Mouse (Mus musculus) R1 (cell line): ENCODE data around the gene C330021F23Rik.

ENCODE experiments used
- DNase-seq: peaks from one replicate; pipeline ENCODE4 v3.0.0-alpha.2; 2018; ENCODE audit warnings: low read depth, low spot score

The C330021F23Rik gene

GRCm38 (mm10) chr8:3567641-3568371 is at the start of gene C330021F23Rik:
C330021F23Rik (plus strand) TSS chr8:3567990.
- DNase-seq = peak; percentile 96

GRCm38 (mm10) chr8:3522007-3522697 is 45.6 kb upstream of the C330021F23Rik start:
- DNase-seq = no peak

- no peak for DNase-seq
Measured at GRCm38 (mm10) chr8:3530816-3531215, 37.0 kb upstream of the C330021F23Rik start.

DNA sequence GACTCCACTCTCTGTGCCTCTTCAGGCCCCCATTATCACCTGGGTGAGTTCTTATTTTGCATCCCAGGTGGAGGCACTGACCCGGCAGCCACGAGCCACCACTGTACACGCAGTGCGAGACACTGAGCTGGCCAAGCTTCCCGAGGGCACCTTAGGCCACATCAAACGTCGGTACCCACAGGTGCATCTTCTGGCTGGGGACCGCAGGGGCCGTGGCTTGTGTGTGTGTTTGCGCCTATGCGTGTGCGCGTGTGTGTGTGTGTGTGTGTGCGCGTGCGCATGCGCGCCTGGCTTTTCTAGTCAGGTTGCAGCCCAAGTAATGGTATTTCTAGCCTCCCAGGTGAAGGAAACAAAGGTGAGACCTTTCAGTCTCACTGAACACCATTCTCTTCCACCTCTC is 35.9 kb upstream of the C330021F23Rik start:
- peak; percentile 54 for DNase-seq

- peak; percentile 96 for DNase-seq
Measured at GRCm38 (mm10) chr8:3536053-3536841, 31.5 kb upstream of the C330021F23Rik start.

DNA sequence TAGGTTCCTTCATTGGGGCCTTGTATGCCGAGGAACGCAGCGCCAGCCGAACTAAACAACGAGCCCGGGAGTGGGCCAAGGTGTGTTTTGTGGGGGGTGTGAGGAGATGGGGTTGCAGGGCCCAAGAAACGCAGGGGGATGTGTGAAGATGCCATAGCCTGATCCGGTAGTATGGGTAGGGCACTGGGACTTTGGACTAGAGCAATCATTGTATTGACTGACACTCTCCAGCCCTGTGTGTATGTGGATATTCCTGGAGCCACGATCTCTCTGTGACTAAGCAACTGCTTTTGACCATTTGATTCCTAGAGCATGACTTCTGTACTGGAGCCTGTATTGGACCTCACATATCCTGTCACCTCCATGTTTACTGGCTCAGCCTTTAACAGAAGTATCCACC is 30.9 kb upstream of the C330021F23Rik start:
- no peak for DNase-seq

DNA sequence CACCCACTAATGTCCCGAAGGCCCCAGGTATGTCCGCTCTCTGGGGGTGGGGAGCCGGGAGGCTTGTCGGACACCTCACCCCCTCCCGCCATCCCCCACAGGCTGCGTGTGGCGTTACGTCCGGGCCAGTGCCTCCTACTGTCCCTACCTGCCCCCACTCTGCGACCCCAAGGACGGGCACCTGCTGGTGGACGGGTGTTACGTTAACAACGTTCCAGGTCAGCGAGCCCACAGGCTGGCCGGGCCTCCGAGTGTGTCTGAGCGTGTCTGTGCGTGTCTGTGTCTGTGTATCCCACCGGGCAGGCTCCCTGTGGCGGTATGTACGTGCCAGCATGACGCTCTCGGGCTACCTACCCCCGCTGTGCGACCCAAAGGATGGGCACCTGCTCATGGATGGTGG is 30.1 kb upstream of the C330021F23Rik start:
- no peak for DNase-seq

- DNase-seq = no peak
Measured at GRCm38 (mm10) chr8:3539146-3539545, 28.6 kb upstream of the C330021F23Rik start.

DNA sequence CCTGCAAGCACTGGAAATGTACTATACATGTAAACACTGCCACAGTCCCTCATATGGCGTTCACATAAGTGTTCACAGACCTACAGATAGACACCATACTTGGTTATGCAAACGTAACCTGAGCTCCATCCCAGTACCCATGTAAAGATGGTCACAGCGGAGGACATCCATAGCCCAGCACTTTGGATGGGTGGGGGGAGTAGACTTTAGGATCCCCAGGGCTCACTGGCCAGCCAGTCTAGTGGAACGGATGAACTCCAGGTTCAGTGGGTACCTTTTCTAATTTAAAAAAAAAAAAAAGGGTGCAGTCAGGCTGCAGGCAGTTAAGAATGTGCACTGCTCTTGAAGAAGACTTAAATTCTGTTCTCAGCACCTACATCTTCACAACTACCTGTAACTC is 27.7 kb upstream of the C330021F23Rik start:
- no peak for DNase-seq

GRCm38 (mm10) chr8:3546511-3546910 is 21.3 kb upstream of the C330021F23Rik start:
- DNase-seq = peak; percentile 77

GRCm38 (mm10) chr8:3552240-3552639 is 15.6 kb upstream of the C330021F23Rik start:
- DNase-seq = peak; percentile 92

DNA sequence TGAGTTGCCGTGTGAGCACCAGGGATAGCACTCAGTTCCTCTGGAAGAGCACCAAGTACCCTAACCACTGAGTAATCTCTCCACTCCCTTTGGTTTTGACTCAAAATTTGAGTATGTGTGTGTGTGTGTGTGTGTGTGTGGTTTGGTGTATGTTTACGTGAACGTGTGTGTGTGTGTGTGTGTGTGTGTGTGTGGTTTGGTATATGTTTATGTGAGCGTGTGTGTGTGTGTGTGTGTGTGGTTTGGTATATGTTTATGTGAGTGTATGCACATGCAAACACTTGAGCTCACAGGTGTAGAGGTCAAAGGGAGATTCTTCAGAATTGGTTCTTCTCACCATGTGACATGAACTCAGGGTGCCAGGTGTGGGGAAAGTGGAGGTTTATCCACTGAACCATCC is 11.7 kb upstream of the C330021F23Rik start:
- DNase-seq = no peak

DNA sequence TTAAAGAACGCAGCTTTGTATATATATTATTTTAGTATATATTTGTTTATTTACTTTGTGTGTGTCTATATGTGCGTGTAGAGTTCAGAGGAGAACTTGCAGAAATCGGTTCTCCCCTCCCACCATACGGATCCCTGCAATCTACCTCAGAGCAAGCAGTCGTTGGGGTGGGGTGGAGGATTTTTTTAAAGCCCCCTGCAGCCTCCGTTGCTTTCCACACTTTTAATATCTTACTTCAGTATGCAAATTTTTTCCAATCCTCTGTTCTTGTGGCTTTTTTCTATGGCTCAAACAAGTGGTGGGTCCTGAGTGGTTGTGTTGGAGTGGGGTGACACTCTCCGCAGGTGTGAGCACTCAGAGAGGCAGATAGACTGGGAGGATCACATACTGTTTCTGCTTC is 588 bp downstream of the C330021F23Rik start:
- DNase-seq = no peak

DNA sequence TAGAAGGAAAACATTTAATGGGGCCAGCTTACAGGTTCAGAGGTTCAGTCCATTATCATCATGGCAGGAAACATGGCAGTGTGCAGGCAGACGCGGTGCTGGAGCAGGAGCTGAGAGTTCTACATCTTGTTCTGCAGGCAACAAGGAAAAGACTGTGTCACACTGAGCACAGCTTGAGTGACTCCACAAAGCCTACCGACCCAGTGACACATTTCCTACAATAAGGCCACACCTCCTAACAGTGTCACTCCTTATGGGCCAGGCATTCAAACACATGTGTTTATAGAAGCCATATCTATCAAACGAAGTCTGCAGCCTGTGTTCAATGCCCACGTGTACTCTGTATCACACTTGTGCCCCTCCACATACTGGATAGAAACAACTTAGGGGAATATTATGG is 2.0 kb downstream of the C330021F23Rik start:
- no peak for DNase-seq

GRCm38 (mm10) chr8:3574546-3574945 is 6.8 kb downstream of the C330021F23Rik start:
- peak; percentile 61 for DNase-seq

GRCm38 (mm10) chr8:3576211-3576960 is 8.6 kb downstream of the C330021F23Rik start:
- DNase-seq = peak; percentile 57

DNA sequence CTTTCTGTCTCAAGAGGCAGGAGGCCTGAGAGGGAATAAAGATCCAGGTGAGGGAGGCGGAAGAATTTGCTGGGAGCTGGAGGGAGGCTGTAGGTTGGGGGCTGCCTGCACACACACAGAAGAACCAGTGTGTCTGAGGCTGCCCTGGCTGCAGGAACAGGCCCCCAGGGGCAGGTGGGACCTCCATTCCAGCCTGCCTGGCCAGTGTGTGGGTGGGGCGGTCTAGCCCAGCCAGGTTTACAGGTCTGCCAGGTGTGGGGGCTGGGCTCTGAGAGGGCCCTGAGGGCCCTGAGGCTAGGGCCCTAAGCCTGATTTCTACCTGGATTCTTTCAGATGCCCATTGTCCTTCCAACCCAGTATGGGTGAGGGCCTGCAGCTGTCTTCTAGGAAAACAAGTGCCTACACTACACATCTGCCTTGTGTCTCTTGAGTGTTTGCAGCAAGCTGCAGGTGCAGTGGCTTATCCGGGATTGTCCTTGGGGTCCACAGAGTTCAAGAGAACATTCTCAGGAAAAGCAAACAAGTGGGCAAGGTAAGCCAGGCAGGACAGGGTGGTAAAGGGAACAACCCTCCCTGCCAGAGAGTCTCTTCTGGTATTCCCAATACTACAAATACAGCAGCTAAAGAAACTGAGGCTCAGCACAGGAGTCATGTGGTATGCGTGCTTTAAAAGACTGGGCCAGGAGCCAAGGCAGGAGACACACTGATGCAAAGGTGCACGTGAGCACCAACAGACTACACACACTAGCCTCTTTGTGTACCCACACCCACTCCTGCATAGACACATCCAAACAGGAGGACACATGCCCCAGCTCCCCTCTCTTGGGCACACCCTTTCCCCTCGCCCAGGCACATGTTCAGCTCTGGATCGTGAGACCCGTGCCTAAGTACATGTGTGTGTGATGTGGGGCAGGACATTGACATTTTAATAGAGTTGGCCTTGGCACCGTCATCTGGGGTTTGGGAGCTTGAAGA is 11.9 kb downstream of the C330021F23Rik start:
- no peak for DNase-seq

GRCm38 (mm10) chr8:3581961-3582360 is 14.2 kb downstream of the C330021F23Rik start:
- DNase-seq = peak; percentile 89

GRCm38 (mm10) chr8:3586452-3586851 is 18.7 kb downstream of the C330021F23Rik start:
- DNase-seq = no peak

DNA sequence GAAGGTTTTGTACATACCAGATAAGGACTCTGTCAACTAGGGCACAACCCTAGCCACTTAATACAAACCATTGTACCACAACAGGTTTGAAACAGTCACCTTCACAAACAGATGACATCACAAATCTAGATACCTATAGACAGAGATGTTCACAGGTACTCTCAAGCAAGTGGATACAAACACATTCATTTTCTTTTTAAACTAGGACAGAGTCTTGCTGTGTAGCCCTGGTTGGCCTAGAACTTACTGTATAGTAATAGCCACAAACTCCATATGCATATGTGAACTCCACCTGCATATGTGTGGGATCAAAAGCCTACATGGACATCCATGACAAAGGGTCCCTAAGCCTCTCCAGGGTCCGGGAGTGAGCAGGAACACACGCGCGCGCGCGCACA is 19.2 kb downstream of the C330021F23Rik start, which contains the start of gene Camsap3:
Gene Camsap3, plus strand, starts transcription at position 301 of the 398 bp plus-strand sequence.
- no peak for DNase-seq
